Mouse (Mus musculus) stomach, embryonic 15.5 days (tissue): Measurements from ENCODE around the gene Kcnma1. TPM values are rescaled to one million over a fixed set of nuclear protein-coding genes. Genes with fewer than 3 reads are reported as not detected.

Experiments used
- ATAC-seq: fragments of 200-750 bp; cut with Nextera tagmentation; 2 replicates; pipeline ENCODE4 v1.8.0; 2017; ENCODE audit warnings: low read depth, moderate number of reproducible peaks, moderate TSS enrichment; ENCODE audit not compliant: insufficient read depth, low FRiP score
- H3K27ac ChIP-seq: fragments of 300-500 bp; sonication (generic); 2 replicates; pipeline ENCODE4 v1.5.1; 2015; ENCODE audit warnings: mild to moderate bottlenecking, inconsistent platforms
- H3K27me3 ChIP-seq: fragments of 300-500 bp; sonication (generic); replicated peaks from 2 replicates; pipeline ENCODE4 v1.6.1; 2015; ENCODE audit warnings: inconsistent platforms
- H3K36me3 ChIP-seq: fragments of 300-500 bp; sonication (generic); 2 replicates; pipeline ENCODE4 v1.6.1; 2015; ENCODE audit warnings: inconsistent platforms
- H3K4me1 ChIP-seq: fragments of 300-500 bp; sonication (generic); 2 replicates; pipeline ENCODE4 v1.6.1; 2015; ENCODE audit warnings: inconsistent platforms
- H3K4me2 ChIP-seq: fragments of 300-500 bp; sonication (generic); 2 replicates; pipeline ENCODE4 v1.6.1; 2015; ENCODE audit warnings: mild to moderate bottlenecking, inconsistent platforms
- H3K4me3 ChIP-seq: fragments of 300-500 bp; sonication (generic); replicated peaks from 2 replicates; pipeline ENCODE4 v1.5.1; 2015; ENCODE audit warnings: inconsistent platforms
- H3K9ac ChIP-seq: fragments of 300-500 bp; sonication (generic); 2 replicates; pipeline ENCODE4 v1.6.1; 2015; ENCODE audit warnings: inconsistent platforms
- H3K9me3 ChIP-seq: fragments of 300-500 bp; sonication (generic); 2 replicates; pipeline ENCODE4 v1.6.1; 2016; ENCODE audit warnings: inconsistent platforms
- WGBS: fragments of 180-500 bp; shearing (Covaris S2); methylation state at CpG from one replicate; pipeline ENCODE4 v1.1.7; 2015; 5-methylcytosine and 5-hydroxymethylcytosine counted together
- polyA plus RNA-seq: library from polyadenylated mRNA; unstranded; fragments of >200 nt; fragmentation: Nextera tagmentation; extraction: Ambion mirVana; gene quantifications from 2 replicates; pipeline ENCODE4 v1.2.1, GENCODE M21; 2015

The Kcnma1 gene
- polyA plus RNA-seq, 1 experiment from 2014 or later: 11.2 TPM

GRCm38 (mm10) chr14:24004471-24005271, 9.6 kb downstream of the Kcnma1 start:
- peaks cover 64% of the 10 kb centered on the region for H3K27me3 ChIP-seq
- H3K27ac ChIP-seq: peak overlapping the region; percentile 57
- H3K36me3 ChIP-seq: no peaks in the 10 kb centered on the region
- ATAC-seq: peak; percentile 35; the same call in 1 of the 2 replicates
- no peaks in the 10 kb centered on the region for H3K9me3 ChIP-seq
- H3K4me3 ChIP-seq: peak overlapping the region; percentile 69
- 0 out of 2 replicates have a peak, but pooled peaks cover 4% of the 10 kb centered on the region for H3K4me1 ChIP-seq
- H3K9ac ChIP-seq: peak overlapping the region; percentile 48
- H3K4me2 ChIP-seq: peak overlapping the region; percentile 97
- WGBS: under 1% methylated on average over 77 of the region's 82 CpGs

GRCm38 (mm10) chr14:24003450-24004381, 10.6 kb downstream of the Kcnma1 start:
- Histone ChIP-seq H3K27ac (peak overlapping the region; percentile 57; the same call in 1 of the 2 replicates), H3K27me3 (peaks cover 64% of the 10 kb centered on the region), H3K36me3 (no peaks in the 10 kb centered on the region), H3K4me3 (peak overlapping the region; percentile 69), H3K4me1 (0 out of 2 replicates have a peak, but pooled peaks cover 4% of the 10 kb centered on the region), H3K9ac (peak overlapping the region; percentile 48; the same call in 1 of the 2 replicates), H3K4me2 (peak overlapping the region; percentile 97), H3K9me3 (no peaks in the 10 kb centered on the region)
- peak; percentile 41; the same call in 1 of the 2 replicates for ATAC-seq
- WGBS: 1% methylated on average over 52 of the region's 85 CpGs

GRCm38 (mm10) chr14:24002647-24003046, 11.6 kb downstream of the Kcnma1 start:
- Histone ChIP-seq H3K4me2 (peak overlapping the region; percentile 97), H3K27me3 (peaks cover 62% of the 10 kb centered on the region)
- whole genome bisulfite sequencing: 42% methylated on average over 5 of the region's 5 CpGs

GRCm38 (mm10) chr14:23997912-23998311, 16.4 kb downstream of the Kcnma1 start:
- H3K4me3 ChIP-seq: no peak overlapping the region
- 83% methylated on average over 6 of the region's 6 CpGs for WGBS
- no peak overlapping the region for H3K27ac ChIP-seq
- peaks cover 17% of the 10 kb centered on the region for H3K27me3 ChIP-seq
- no peak overlapping the region for H3K9ac ChIP-seq
- no peaks in the 10 kb centered on the region for H3K36me3 ChIP-seq
- no peak overlapping the region for H3K4me2 ChIP-seq
- no peak for ATAC-seq
- no peaks in the 10 kb centered on the region for H3K4me1 ChIP-seq
- no peaks in the 10 kb centered on the region for H3K9me3 ChIP-seq

More at GRCm38 (mm10) chr14:24002647-24003046, 11.6 kb downstream of the Kcnma1 start:
- Histone ChIP-seq H3K4me3 (peak overlapping the region; percentile 69), H3K4me1 (0 out of 2 replicates have a peak, but pooled peaks cover 4% of the 10 kb centered on the region), H3K36me3 (no peaks in the 10 kb centered on the region), H3K9me3 (no peaks in the 10 kb centered on the region), H3K27ac (no peak overlapping the region), H3K9ac (no peak overlapping the region)
- no peak for ATAC-seq

- WGBS: 79% methylated on average over 3 of the region's 3 CpGs
- H3K27me3 ChIP-seq: 0 out of 2 replicates have a peak, but pooled peaks cover under 1% of the 10 kb centered on the region
- H3K9ac ChIP-seq: no peak overlapping the region
- no peaks in the 10 kb centered on the region for H3K4me1 ChIP-seq
- H3K36me3 ChIP-seq: no peaks in the 10 kb centered on the region
- no peak overlapping the region for H3K4me2 ChIP-seq
- H3K4me3 ChIP-seq: no peak overlapping the region
- no peak overlapping the region for H3K27ac ChIP-seq
- no peaks in the 10 kb centered on the region for H3K9me3 ChIP-seq
- no peak for ATAC-seq
These were observed 18.5 kb downstream of the Kcnma1 start for GRCm38 (mm10) chr14:23995831-23996230.

- Histone ChIP-seq H3K9ac (no peak overlapping the region), H3K4me2 (no peak overlapping the region), H3K9me3 (no peaks in the 10 kb centered on the region), H3K36me3 (no peaks in the 10 kb centered on the region), H3K27me3 (no peaks in the 10 kb centered on the region), H3K27ac (no peak overlapping the region), H3K4me1 (no peaks in the 10 kb centered on the region), H3K4me3 (no peak overlapping the region)
- 77% methylated on average over 7 of the region's 7 CpGs for WGBS
- no peak for ATAC-seq
These were observed 23.4 kb downstream of the Kcnma1 start for GRCm38 (mm10) chr14:23990871-23991270.

- 59% methylated on average over 11 of the region's 11 CpGs for WGBS
- no peaks in the 10 kb centered on the region for H3K36me3 ChIP-seq
These were observed 24.6 kb downstream of the Kcnma1 start for GRCm38 (mm10) chr14:23989696-23990095.

GRCm38 (mm10) chr14:23982205-23982604, 32.1 kb downstream of the Kcnma1 start:
- Histone ChIP-seq H3K4me1 (no peaks in the 10 kb centered on the region), H3K4me2 (no peak overlapping the region), H3K27ac (peak overlapping the region; percentile 40; the same call in 1 of the 2 replicates), H3K36me3 (no peaks in the 10 kb centered on the region), H3K27me3 (no peaks in the 10 kb centered on the region), H3K9me3 (no peaks in the 10 kb centered on the region), H3K9ac (no peak overlapping the region), H3K4me3 (no peak overlapping the region)
- ATAC-seq: no peak
- 73% methylated on average over 8 of the region's 8 CpGs for WGBS

More at GRCm38 (mm10) chr14:23989696-23990095, 24.6 kb downstream of the Kcnma1 start:
- H3K27me3 ChIP-seq: no peaks in the 10 kb centered on the region
- no peak overlapping the region for H3K4me3 ChIP-seq
- no peaks in the 10 kb centered on the region for H3K9me3 ChIP-seq
- no peak overlapping the region for H3K4me2 ChIP-seq
- no peak overlapping the region for H3K27ac ChIP-seq
- no peak overlapping the region for H3K9ac ChIP-seq
- H3K4me1 ChIP-seq: no peaks in the 10 kb centered on the region
- no peak for ATAC-seq

- no peak for ATAC-seq
These were observed 39.6 kb downstream of the Kcnma1 start for GRCm38 (mm10) chr14:23974685-23975084.

GRCm38 (mm10) chr14:23966471-23966870, 47.8 kb downstream of the Kcnma1 start:
- no peak overlapping the region for H3K4me3 ChIP-seq
- H3K9me3 ChIP-seq: no peaks in the 10 kb centered on the region
- ATAC-seq: no peak
- H3K4me2 ChIP-seq: no peak overlapping the region
- no peaks in the 10 kb centered on the region for H3K27me3 ChIP-seq
- no peaks in the 10 kb centered on the region for H3K4me1 ChIP-seq
- 63% methylated on average over 8 of the region's 8 CpGs for WGBS
- no peaks in the 10 kb centered on the region for H3K36me3 ChIP-seq
- no peak overlapping the region for H3K9ac ChIP-seq
- no peak overlapping the region for H3K27ac ChIP-seq

More at GRCm38 (mm10) chr14:23974685-23975084, 39.6 kb downstream of the Kcnma1 start:
- Histone ChIP-seq H3K4me1 (no peaks in the 10 kb centered on the region), H3K9me3 (no peaks in the 10 kb centered on the region), H3K27ac (no peak overlapping the region), H3K4me3 (no peak overlapping the region), H3K4me2 (no peak overlapping the region), H3K9ac (no peak overlapping the region), H3K27me3 (no peaks in the 10 kb centered on the region), H3K36me3 (no peaks in the 10 kb centered on the region)
- 88% methylated on average over 2 of the region's 2 CpGs for WGBS

GRCm38 (mm10) chr14:23959061-23959460, 55.2 kb downstream of the Kcnma1 start:
- no peak overlapping the region for H3K27ac ChIP-seq
- no peaks in the 10 kb centered on the region for H3K36me3 ChIP-seq
- H3K4me3 ChIP-seq: no peak overlapping the region
- H3K9me3 ChIP-seq: no peaks in the 10 kb centered on the region
- H3K4me1 ChIP-seq: no peaks in the 10 kb centered on the region
- no peak overlapping the region for H3K9ac ChIP-seq
- H3K27me3 ChIP-seq: no peaks in the 10 kb centered on the region
- no peak; the same call in 1 of the 2 replicates for ATAC-seq
- no peak overlapping the region for H3K4me2 ChIP-seq
- WGBS: 41% methylated on average over 11 of the region's 11 CpGs
